Mouse (Mus musculus) lung, postnatal 0 days (tissue): ENCODE data around the gene Sergef. TPM values are rescaled to one million over a fixed set of nuclear protein-coding genes. Genes with fewer than 3 reads are reported as not detected.

Experiments used
- ATAC-seq: fragments of 200-750 bp; cut with Nextera tagmentation; 2 replicates; pipeline ENCODE4 v1.8.0; 2017; ENCODE audit warnings: moderate library complexity
- DNase-seq: peaks from one replicate; pipeline ENCODE4 v3.0.0-alpha.2; 2016; ENCODE audit warnings: low spot score
- H3K27ac ChIP-seq: fragments of 300-500 bp; sonication (generic); 2 replicates; pipeline ENCODE4 v1.5.1; 2014; ENCODE audit warnings: antibody characterized with exemption, mild to moderate bottlenecking, low read length, mixed read lengths
- H3K27me3 ChIP-seq: fragments of 300-500 bp; sonication (generic); replicated peaks from 2 replicates; pipeline ENCODE4 v1.6.1; 2014; ENCODE audit warnings: low read length, mixed read lengths; ENCODE audit not compliant: insufficient read depth
- H3K36me3 ChIP-seq: fragments of 300-500 bp; sonication (generic); 2 replicates; pipeline ENCODE4 v1.6.1; 2014; ENCODE audit warnings: low read length, mixed read lengths; ENCODE audit not compliant: insufficient read depth
- H3K4me1 ChIP-seq: fragments of 300-500 bp; sonication (generic); 2 replicates; pipeline ENCODE4 v1.6.1; 2014; ENCODE audit warnings: antibody characterized with exemption, low read depth, low read length, mixed read lengths; ENCODE audit not compliant: insufficient read depth
- H3K4me2 ChIP-seq: fragments of 300-500 bp; sonication (generic); replicated peaks from 2 replicates; pipeline ENCODE4 v1.6.1; 2014; ENCODE audit warnings: low read depth, mild to moderate bottlenecking, low read length, moderate library complexity, mixed read lengths
- H3K4me3 ChIP-seq: fragments of 300-500 bp; sonication (generic); 2 replicates; pipeline ENCODE4 v1.5.1; 2014; ENCODE audit warnings: low read depth, low read length
- H3K9ac ChIP-seq: fragments of 300-500 bp; sonication (generic); replicated peaks from 2 replicates; pipeline ENCODE4 v1.6.1; 2014; ENCODE audit warnings: low read depth, mild to moderate bottlenecking
- H3K9me3 ChIP-seq: fragments of 300-500 bp; sonication (generic); 2 replicates; pipeline ENCODE4 v1.6.1; 2016; ENCODE audit warnings: low read length, mixed read lengths
- CTCF ChIP-seq: IDR thresholded peaks from 2 replicates; pipeline ENCODE4 v1.5.1; 2016; ENCODE audit warnings: antibody characterized with exemption, mild to moderate bottlenecking
- EP300 ChIP-seq: IDR thresholded peaks from 2 replicates; pipeline ENCODE4 v1.6.1; 2016; ENCODE audit warnings: antibody characterized with exemption, mild to moderate bottlenecking, control low read depth
- WGBS: fragments of 180-500 bp; shearing (Covaris S2); extraction: QIAGEN DNeasy Blood & Tissue Kit; methylation state at CpG from one replicate; pipeline ENCODE4 v1.1.7; 2014; 5-methylcytosine and 5-hydroxymethylcytosine counted together
- polyA plus RNA-seq: library from polyadenylated mRNA; unstranded; fragments of >200 nt; fragmentation: Nextera tagmentation; extraction: Ambion mirVana; gene quantifications from 2 replicates; pipeline ENCODE4 v1.2.1, GENCODE M21; 2015

The Sergef gene
- polyA plus RNA-seq, 1 experiment from 2014 or later: 7.2 TPM

GRCm38 (mm10) chr7:46447473-46448165 is 192.0 kb downstream of the Sergef start:
- DNase-seq: no peak
- WGBS: 45% methylated on average over 9 of the region's 9 CpGs
- no peaks in the 10 kb centered on the region for H3K27me3 ChIP-seq
- H3K4me3 ChIP-seq: no peak overlapping the region
- H3K9ac ChIP-seq: no peak overlapping the region
- H3K9me3 ChIP-seq: no peaks in the 10 kb centered on the region
- H3K36me3 ChIP-seq: no peaks in the 10 kb centered on the region
- H3K27ac ChIP-seq: no peak overlapping the region
- no peak for TF ChIP-seq EP300
- no peak for TF ChIP-seq CTCF
- ATAC-seq: no peak
- H3K4me2 ChIP-seq: no peak overlapping the region
- H3K4me1 ChIP-seq: no peaks in the 10 kb centered on the region

- ATAC-seq: peak; percentile 56
- H3K27me3 ChIP-seq: no peaks in the 10 kb centered on the region
- WGBS: 44% methylated on average over 6 of the region's 6 CpGs
- no peak for TF ChIP-seq EP300
- TF ChIP-seq CTCF: no peak
- H3K27ac ChIP-seq: no peak overlapping the region
- no peak overlapping the region for H3K9ac ChIP-seq
- peak; percentile 24 for DNase-seq
- no peaks in the 10 kb centered on the region for H3K36me3 ChIP-seq
- H3K9me3 ChIP-seq: no peaks in the 10 kb centered on the region
- H3K4me1 ChIP-seq: no peaks in the 10 kb centered on the region
- H3K4me2 ChIP-seq: no peak overlapping the region
- no peak overlapping the region for H3K4me3 ChIP-seq
These were observed 193.7 kb downstream of the Sergef start for GRCm38 (mm10) chr7:46445896-46446295.

GRCm38 (mm10) chr7:46443163-46443562 is 196.4 kb downstream of the Sergef start:
- Histone ChIP-seq H3K4me1 (no peaks in the 10 kb centered on the region), H3K9ac (no peak overlapping the region), H3K4me3 (no peak overlapping the region), H3K9me3 (no peaks in the 10 kb centered on the region), H3K36me3 (no peaks in the 10 kb centered on the region), H3K27ac (no peak overlapping the region), H3K4me2 (no peak overlapping the region), H3K27me3 (no peaks in the 10 kb centered on the region)
- TF ChIP-seq CTCF (no peak), EP300 (no peak)
- ATAC-seq (no peak), DNase-seq (no peak)
- WGBS: 83% methylated on average over 10 of the region's 10 CpGs

GRCm38 (mm10) chr7:46438537-46439141 is 201.0 kb downstream of the Sergef start:
- DNase-seq (no peak), ATAC-seq (no peak)
- Histone ChIP-seq H3K4me1 (no peaks in the 10 kb centered on the region), H3K9me3 (no peaks in the 10 kb centered on the region), H3K27ac (no peak overlapping the region), H3K4me3 (no peak overlapping the region), H3K36me3 (no peaks in the 10 kb centered on the region), H3K4me2 (no peak overlapping the region), H3K9ac (no peak overlapping the region), H3K27me3 (no peaks in the 10 kb centered on the region)
- 56% methylated on average over 9 of the region's 9 CpGs for WGBS
- TF ChIP-seq CTCF (no peak), EP300 (no peak)

GRCm38 (mm10) chr7:46435833-46436232 is 203.8 kb downstream of the Sergef start:
- H3K9me3 ChIP-seq: no peaks in the 10 kb centered on the region
- no peak overlapping the region for H3K9ac ChIP-seq
- no peak overlapping the region for H3K4me3 ChIP-seq

GRCm38 (mm10) chr7:46433874-46434273 is 205.7 kb downstream of the Sergef start:
- TF ChIP-seq EP300 (no peak), CTCF (no peak)
- no peak for ATAC-seq

More at GRCm38 (mm10) chr7:46435833-46436232, 203.8 kb downstream of the Sergef start:
- DNase-seq (no peak), ATAC-seq (no peak)
- Histone ChIP-seq H3K4me1 (no peaks in the 10 kb centered on the region), H3K27me3 (no peaks in the 10 kb centered on the region), H3K4me2 (no peak overlapping the region), H3K27ac (no peak overlapping the region), H3K36me3 (no peaks in the 10 kb centered on the region)
- no peak for TF ChIP-seq EP300
- no peak for TF ChIP-seq CTCF
- WGBS: 88% methylated on average over 5 of the region's 5 CpGs

More at GRCm38 (mm10) chr7:46433874-46434273, 205.7 kb downstream of the Sergef start:
- H3K4me3 ChIP-seq: no peak overlapping the region
- H3K36me3 ChIP-seq: no peaks in the 10 kb centered on the region
- no peak overlapping the region for H3K4me2 ChIP-seq
- no peaks in the 10 kb centered on the region for H3K4me1 ChIP-seq
- no peaks in the 10 kb centered on the region for H3K9me3 ChIP-seq
- no peaks in the 10 kb centered on the region for H3K27me3 ChIP-seq
- H3K9ac ChIP-seq: no peak overlapping the region
- no peak overlapping the region for H3K27ac ChIP-seq
- 65% methylated on average over 5 of the region's 5 CpGs for WGBS
- DNase-seq: no peak
